Mouse (Mus musculus): ENCODE data around the gene Hoxb5.

- no peak for TF ChIP-seq CTCF (IDR thresholded peaks at IDR 0.05; ENCODE audit: low read depth, low read length)
- no peak for TF ChIP-seq EP300 (IDR thresholded peaks at IDR 0.05; ENCODE audit: insufficient read depth, low read depth, low read length)
- TF ChIP-seq POLR2A (IDR thresholded peaks at IDR 0.05; ENCODE audit: insufficient read depth, low read length) = no peak
Observed at GRCm38 (mm10) chr11:96306908-96307269, 3.8 kb downstream of the Hoxb5 start.
